Mouse (Mus musculus) CH12.LX (cell line): ENCODE measurements around the gene Arhgef39. TPM values are rescaled to one million over a fixed set of nuclear protein-coding genes. Genes with fewer than 3 reads are reported as not detected.

Experiments used
- DNase-seq: peaks from one replicate; pipeline ENCODE4 v3.0.0-alpha.2; 2013; ENCODE audit errors: extremely low read depth
- H3K27ac ChIP-seq: 2 replicates; pipeline ENCODE4 v1.5.1; 2012; ENCODE audit warnings: low read depth, mild to moderate bottlenecking, control low read depth, moderate library complexity; ENCODE audit not compliant: insufficient read depth
- H3K27me3 ChIP-seq: replicated peaks from 2 replicates; pipeline ENCODE3; 2012; ENCODE audit warnings: inconsistent platforms
- H3K36me3 ChIP-seq, 2 experiments: replicated peaks in 1 of 2; 2 replicates each; pipeline versions ENCODE3 to v1.6.1; 2012; ENCODE audit warnings: inconsistent platforms in 1 of 2, low read length in 1 of 2, mild to moderate bottlenecking in 1 of 2, mixed read lengths in 1 of 2, moderate library complexity in 1 of 2; ENCODE audit not compliant: control insufficient read depth in 1 of 2, insufficient read depth in 1 of 2
- H3K4me1 ChIP-seq, 2 experiments: 2 replicates each; pipeline ENCODE4 v1.6.1; 2012; ENCODE audit warnings: inconsistent platforms in 1 of 2, moderate library complexity in 1 of 2; ENCODE audit not compliant: insufficient read depth in 2 of 2, control insufficient read depth in 1 of 2
- H3K4me2 ChIP-seq: 2 replicates; pipeline ENCODE4 v1.6.1; 2012; ENCODE audit warnings: low read depth, mild to moderate bottlenecking, control low read depth; ENCODE audit not compliant: poor library complexity, insufficient read depth, severe bottlenecking
- H3K4me3 ChIP-seq, 3 experiments: fragments of 150-350 bp in 1 of 3; sonication (generic) in 1 of 3; replicated peaks in 1 of 3; 2 replicates each; pipeline versions ENCODE3 to v1.5.1; 2011 to 2012; ENCODE audit warnings: low read depth in 2 of 3, low read length in 2 of 3, mild to moderate bottlenecking in 2 of 3, moderate library complexity in 2 of 3, control low read depth in 1 of 3, improper control_type of control experiment in 1 of 3, inconsistent platforms in 1 of 3, mixed read lengths in 1 of 3; ENCODE audit not compliant: poor library complexity in 1 of 3
- H3K79me2 ChIP-seq: replicated peaks from 2 replicates; pipeline ENCODE4 v1.6.1; 2012; ENCODE audit warnings: mild to moderate bottlenecking, moderate library complexity; ENCODE audit not compliant: control insufficient read depth, poor library complexity, insufficient read depth, severe bottlenecking; ENCODE audit errors: extremely low read depth
- H3K9ac ChIP-seq: 2 replicates; pipeline ENCODE4 v1.6.1; 2012; ENCODE audit warnings: low read depth, mild to moderate bottlenecking, control low read depth, moderate library complexity; ENCODE audit not compliant: insufficient read depth
- H3K9me3 ChIP-seq: replicated peaks from 2 replicates; pipeline ENCODE3; 2012; ENCODE audit warnings: low read length, inconsistent platforms, mixed read lengths
- BHLHE40 ChIP-seq: IDR thresholded peaks from 2 replicates; pipeline ENCODE4 v1.6.1; 2011; ENCODE audit warnings: mild to moderate bottlenecking, low read depth, low read length, improper control_type of control experiment
- CHD1 ChIP-seq: IDR thresholded peaks from 2 replicates; pipeline ENCODE4 v1.6.1; 2012; ENCODE audit warnings: low read depth, low read length, improper control_type of control experiment, inconsistent platforms
- CTCF ChIP-seq, 2 experiments: IDR thresholded peaks in 1 of 2; conservative IDR thresholded peaks in 1 of 2; 2 replicates each; pipeline ENCODE4 v1.5.1; 2011 to 2012; ENCODE audit warnings: low read depth in 2 of 2, low read length in 2 of 2, improper control_type of control experiment in 1 of 2, inconsistent platforms in 1 of 2, mild to moderate bottlenecking in 1 of 2, moderate library complexity in 1 of 2
- E2F4 ChIP-seq: IDR thresholded peaks from 2 replicates; pipeline ENCODE4 v1.6.1; 2011; ENCODE audit warnings: low read depth, low read length, improper control_type of control experiment; ENCODE audit not compliant: insufficient replicate concordance
- IRF4 ChIP-seq: IDR thresholded peaks from 2 replicates; pipeline ENCODE4 v1.6.1; 2014; ENCODE audit warnings: low read depth, mild to moderate bottlenecking, inconsistent platforms, low read length, improper control_type of control experiment
- JUND ChIP-seq: conservative IDR thresholded peaks from 2 replicates; pipeline ENCODE4 v1.6.1; 2011; ENCODE audit warnings: low read depth, low read length, improper control_type of control experiment
- KAT2A ChIP-seq: IDR thresholded peaks from 2 replicates; pipeline ENCODE4 v1.6.1; 2012; ENCODE audit warnings: low read length, improper control_type of control experiment, inconsistent platforms; ENCODE audit not compliant: insufficient replicate concordance
- MAX ChIP-seq: IDR thresholded peaks from 2 replicates; pipeline ENCODE4 v1.6.1; 2011; ENCODE audit warnings: low read length, improper control_type of control experiment
- MXI1 ChIP-seq: IDR thresholded peaks from 2 replicates; pipeline ENCODE4 v1.6.1; 2011; ENCODE audit warnings: mild to moderate bottlenecking, low read depth, low read length, improper control_type of control experiment
- NRF1 ChIP-seq: IDR thresholded peaks from 2 replicates; pipeline ENCODE4 v1.6.1; 2014; ENCODE audit warnings: low read depth, mild to moderate bottlenecking, inconsistent platforms, low read length, improper control_type of control experiment, moderate library complexity
- PAX5 ChIP-seq: IDR thresholded peaks from 2 replicates; pipeline ENCODE4 v1.6.1; 2012; ENCODE audit warnings: low read length, inconsistent platforms, mixed read lengths
- POLR2AphosphoS2 ChIP-seq: IDR thresholded peaks from 2 replicates; pipeline ENCODE4 v1.6.1; 2011; ENCODE audit warnings: low read depth, low read length, improper control_type of control experiment
- SIN3A ChIP-seq: IDR thresholded peaks from 2 replicates; pipeline ENCODE4 v1.6.1; 2012; ENCODE audit warnings: low read length, improper control_type of control experiment, inconsistent platforms
- TBP ChIP-seq: conservative IDR thresholded peaks from 2 replicates; pipeline ENCODE4 v1.6.1; 2011; ENCODE audit warnings: low read depth, low read length, improper control_type of control experiment
- USF1 ChIP-seq: IDR thresholded peaks from 2 replicates; pipeline ENCODE4 v1.6.1; 2014; ENCODE audit warnings: low read depth, mild to moderate bottlenecking, inconsistent platforms, low read length, improper control_type of control experiment
- dilution Hi-C: fragments of 300-500 bp; cut with MboI; formaldehyde crosslinking; loops from 2 replicates; pipeline ENCODE4 v1.14.3; 2020; ENCODE audit warnings: low sequenced_read_pairs; ENCODE audit not compliant: extremely low pct_unique_long_range_greater_than_20kb, extremely low pct_ligation_motif_present
- in situ Hi-C: fragments of 300-500 bp; cut with MboI; formaldehyde crosslinking; loops from 3 replicates; pipeline ENCODE4 v1.14.3; 2019; ENCODE audit warnings: low sequenced_read_pairs, low pct_ligation_motif_present, low pct_unique_long_range_greater_than_20kb, mixed read lengths
- polyA plus RNA-seq: library from polyadenylated mRNA; unstranded; fragments of >175 nt; gene quantifications from 2 replicates; pipeline ENCODE4 v1.2.1, GENCODE M21; 2012; ENCODE audit warnings: low read depth; ENCODE audit not compliant: insufficient read length
- total RNA-seq, 2 experiments: library from RNA; depleted of rRNA; stranded (reverse); fragments of 300-350 nt in 1 of 2; fragments of >200 nt in 1 of 2; gene quantifications; 2 replicates each; pipeline ENCODE4 v1.2.3; 2012 to 2014

The Arhgef39 gene
- total and polyA plus RNA-seq, 3 experiments: 4.8 to 7.5 (median 7.1) TPM

GRCm38 (mm10) chr4:43503041-43503440 lies 3.5 kb upstream of the Arhgef39 start:
- Histone ChIP-seq H3K4me2 (no peak overlapping the region), H3K27ac (no peak overlapping the region), H3K79me2 (no peaks in the 10 kb centered on the region), H3K36me3 (no peaks in the 10 kb centered on the region)
- DNase-seq: no peak
- in situ Hi-C loops: no loop called here
- no peak for TF ChIP-seq KAT2A
- TF ChIP-seq POLR2AphosphoS2: no peak
- no peak for TF ChIP-seq TBP
- no peak for TF ChIP-seq USF1
- no peak for TF ChIP-seq JUND
- no peak for TF ChIP-seq NRF1
- TF ChIP-seq E2F4: no peak
- no peak for TF ChIP-seq BHLHE40
- TF ChIP-seq PAX5: no peak
- no peak for TF ChIP-seq IRF4
- TF ChIP-seq MXI1: no peak
- TF ChIP-seq MAX: no peak
- no peak for TF ChIP-seq CHD1
- no peak for TF ChIP-seq SIN3A
- TF ChIP-seq, all 38 proteins: peak for 0
- Histone ChIP-seq H3K4me1 (peaks cover 0 to 13% of the 10 kb centered on the region in 2 experiments; a peak in 2 of 4 replicates), H3K27me3 (peaks cover 83% of the 10 kb centered on the region), H3K4me3 (no peak overlapping the region), H3K9me3 (no peaks in the 10 kb centered on the region), H3K9ac (no peak overlapping the region)
- dilution Hi-C loops: no loop called here

- Histone ChIP-seq H3K9ac (peak overlapping the region; percentile 4; the same call in 1 of the 2 replicates), H3K9me3 (no peaks in the 10 kb centered on the region), H3K4me3 (peak overlapping the region; percentile 51 to 64 (median 59)), H3K4me2 (peak overlapping the region; percentile 58), H3K36me3 (peaks cover 4 to 31% of the 10 kb centered on the region in 2 experiments), H3K27me3 (peaks cover 42% of the 10 kb centered on the region), H3K79me2 (no peaks in the 10 kb centered on the region), H3K4me1 (peaks cover 0 to 22% of the 10 kb centered on the region in 2 experiments; a peak in 2 of 4 replicates), H3K27ac (no peak overlapping the region)
- dilution Hi-C loops: no loop called here
- TF ChIP-seq POLR2AphosphoS2 (no peak), CTCF (conservative IDR thresholded peaks at IDR 0.05 in 1 of 2, IDR thresholded peaks at IDR 0.05 in 1 of 2; ENCODE audit: low read depth in 2 of 2, low read length in 2 of 2) (peak in 1 of 2 experiments; percentile 48; a peak in 2 of 4 replicates), USF1 (no peak)
- peak; percentile 28 for DNase-seq
- in situ Hi-C loops: no loop called here
Observed at GRCm38 (mm10) chr4:43498983-43499382, 512 bp downstream of the Arhgef39 start.
